Mouse (Mus musculus): Measurements from ENCODE around the gene Gbe1.

Gene Gbe1

GRCm38 (mm10) chr16:70313886-70314577 is at the start of gene Gbe1:
Gene Gbe1 (plus strand): TSS chr16:70313949.
- peak; percentile 69 to 86 for DNase-seq (ENCODE audit: low spot score in 2 of 2)

- DNase-seq (ENCODE audit: low spot score in 2 of 2), result no peak
Observed at GRCm38 (mm10) chr16:70310691-70311090, 3.1 kb upstream of the Gbe1 start.

DNA sequence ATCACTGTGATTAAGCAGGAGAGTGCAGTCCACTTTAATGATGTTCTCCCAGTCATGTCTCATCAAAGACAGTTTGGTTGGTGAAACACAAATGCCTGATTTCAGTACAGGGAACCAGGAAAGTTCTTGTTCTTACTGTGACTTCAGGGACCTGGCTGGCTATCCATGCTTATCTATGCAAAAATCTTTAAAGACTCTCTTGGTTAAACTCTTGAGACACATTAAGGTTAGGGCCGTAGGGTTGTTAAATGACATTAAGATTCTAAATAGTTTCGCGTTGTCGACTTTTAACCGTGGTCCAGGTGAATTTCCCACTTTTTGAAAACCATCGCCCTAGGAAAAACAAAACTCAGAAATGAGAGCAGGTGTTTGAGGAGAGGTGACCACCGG is 258 bp upstream of the Gbe1 start:
- DNase-seq (ENCODE audit: low spot score in 2 of 2), result no peak

DNA sequence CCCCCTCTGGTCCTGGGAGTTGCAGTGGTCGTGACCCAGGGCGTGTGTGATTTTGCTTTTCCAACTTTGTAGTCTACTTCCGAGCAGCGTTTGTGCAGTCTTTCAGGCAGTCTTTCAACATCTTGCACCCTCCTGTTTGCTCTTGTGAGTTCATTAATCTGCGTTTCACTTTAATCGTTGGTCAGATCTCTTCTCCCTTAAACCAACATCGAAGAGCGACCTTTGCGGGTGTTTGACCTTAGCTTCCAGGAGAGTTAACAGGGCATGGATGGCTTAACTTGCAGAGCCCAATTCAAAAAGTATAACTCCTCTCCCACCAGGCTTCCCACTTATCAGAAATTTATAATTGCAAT is 805 bp downstream of the Gbe1 start:
- DNase-seq (ENCODE audit: low spot score in 2 of 2), result no peak

GRCm38 (mm10) chr16:70315261-70315660 is 1.5 kb downstream of the Gbe1 start:
- DNase-seq (ENCODE audit: low spot score in 2 of 2), result no peak

DNA sequence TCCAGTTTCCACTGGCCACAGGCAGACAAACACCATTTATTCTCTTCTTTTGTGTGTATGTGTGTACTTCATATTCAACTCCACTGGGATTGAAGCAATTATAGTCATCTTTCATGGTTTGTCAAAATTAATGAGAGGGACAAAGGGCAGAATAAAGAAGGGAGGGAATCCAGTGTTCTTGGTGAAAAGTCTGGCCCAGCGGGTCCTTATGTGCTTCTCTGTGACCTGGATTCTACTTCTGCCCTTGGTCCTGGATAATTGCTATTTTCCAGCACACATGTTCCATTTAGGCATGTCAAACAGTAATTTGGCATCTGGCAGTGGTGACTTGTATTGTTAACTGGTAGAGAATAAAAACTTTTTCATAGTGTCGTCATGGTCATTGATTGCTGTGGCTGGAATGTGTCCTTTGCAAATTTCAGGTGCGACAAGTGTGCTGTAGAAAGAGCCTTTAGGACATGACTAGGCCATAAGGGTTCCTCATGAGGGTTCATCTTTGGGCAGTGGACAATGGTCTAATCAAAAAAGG is 2.2 kb downstream of the Gbe1 start:
- DNase-seq (ENCODE audit: low spot score in 2 of 2), result no peak

- no peak for DNase-seq (ENCODE audit: low spot score in 2 of 2)
Observed at GRCm38 (mm10) chr16:70319388-70319787, 5.6 kb downstream of the Gbe1 start.

GRCm38 (mm10) chr16:70320612-70321280 is 7.0 kb downstream of the Gbe1 start:
- DNase-seq (ENCODE audit: low spot score in 2 of 2), result no peak

DNA sequence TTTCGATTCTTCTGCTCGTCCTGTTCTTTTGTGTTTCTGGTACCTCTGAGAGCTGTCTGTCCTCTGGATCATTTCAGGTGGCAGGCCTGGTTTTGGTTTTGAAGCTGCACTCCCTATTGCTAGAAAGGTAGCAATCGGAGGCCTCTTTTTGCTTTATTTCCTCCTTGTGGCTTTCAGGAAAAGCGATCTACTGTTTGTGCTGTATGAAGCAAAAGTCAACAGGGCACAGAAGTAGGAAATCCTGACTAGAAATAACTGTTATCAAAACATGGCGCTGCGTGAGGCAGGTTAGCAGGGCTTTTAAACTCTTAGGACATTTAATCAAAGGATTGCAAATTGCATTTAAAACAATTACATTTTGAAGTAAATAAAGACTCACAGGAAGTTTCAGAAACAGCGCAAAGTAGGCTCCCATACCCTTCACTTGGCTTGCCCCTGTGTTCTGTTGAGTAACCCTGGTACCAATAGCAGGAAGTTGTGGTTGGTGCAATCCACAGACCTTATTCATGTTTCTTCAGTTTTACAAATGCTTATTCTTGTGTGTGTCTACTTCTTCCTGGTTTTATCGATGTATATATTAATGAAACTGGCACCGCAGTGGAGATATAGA is 12.7 kb downstream of the Gbe1 start:
- no peak for DNase-seq (ENCODE audit: low spot score in 2 of 2)

- DNase-seq (ENCODE audit: low spot score in 2 of 2), result no peak
Observed at GRCm38 (mm10) chr16:70328566-70328965, 14.8 kb downstream of the Gbe1 start.

DNA sequence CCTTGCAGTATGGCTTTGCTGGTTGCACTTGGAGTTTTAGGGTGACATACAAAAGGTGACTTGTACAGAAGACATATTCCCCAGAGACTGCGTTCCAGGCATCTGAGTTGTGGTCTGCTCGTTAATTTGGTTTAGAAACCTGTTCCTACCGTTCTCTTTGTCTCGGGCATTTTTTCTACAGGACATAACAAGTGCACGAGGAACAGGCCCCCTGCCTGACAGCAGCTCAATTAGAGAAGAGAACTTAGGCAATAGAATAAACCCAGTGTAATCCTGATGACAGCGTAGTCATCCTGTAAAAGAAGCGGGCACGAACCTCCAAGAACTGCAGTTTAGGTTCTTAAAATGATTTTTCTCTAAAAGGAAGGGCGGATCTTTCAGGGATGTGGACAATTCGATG is 15.3 kb downstream of the Gbe1 start:
- no peak for DNase-seq (ENCODE audit: low spot score in 2 of 2)

- DNase-seq (ENCODE audit: low spot score in 2 of 2), result no peak
Observed at GRCm38 (mm10) chr16:70329471-70329870, 15.7 kb downstream of the Gbe1 start.

GRCm38 (mm10) chr16:70330007-70330406 is 16.3 kb downstream of the Gbe1 start:
- DNase-seq (ENCODE audit: low spot score in 2 of 2), result no peak

DNA sequence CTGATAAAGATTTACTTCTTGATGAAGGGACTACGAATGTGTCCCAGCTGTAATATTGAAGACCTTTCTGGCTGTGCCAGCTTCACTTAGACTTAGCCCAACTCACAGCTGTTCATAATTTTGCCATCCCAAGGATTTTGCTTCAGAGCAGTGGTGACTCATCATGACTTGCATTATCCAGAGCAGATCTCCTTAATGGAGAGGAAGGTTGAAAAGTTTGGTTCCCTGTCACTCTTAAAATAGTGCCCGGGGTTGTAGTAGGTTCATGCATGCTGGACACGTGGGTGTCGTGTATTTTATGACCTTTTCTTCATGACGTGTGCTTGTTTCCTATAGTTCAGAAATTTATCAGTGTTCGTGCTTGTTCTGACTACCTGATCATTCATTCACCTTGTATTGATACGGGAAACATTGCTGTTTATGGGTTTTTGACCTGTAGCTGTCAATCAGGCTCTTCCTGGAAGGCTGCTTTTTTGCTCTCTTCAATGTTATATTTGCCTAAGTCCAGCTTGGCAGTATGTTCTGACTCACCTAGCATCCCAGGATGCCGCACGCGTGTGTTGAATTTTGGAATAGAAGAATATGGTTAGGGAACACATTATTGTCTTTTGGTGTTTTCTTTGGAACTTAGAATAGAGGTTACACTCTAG is 17.0 kb downstream of the Gbe1 start:
- DNase-seq (ENCODE audit: low spot score in 2 of 2), result no peak

DNA sequence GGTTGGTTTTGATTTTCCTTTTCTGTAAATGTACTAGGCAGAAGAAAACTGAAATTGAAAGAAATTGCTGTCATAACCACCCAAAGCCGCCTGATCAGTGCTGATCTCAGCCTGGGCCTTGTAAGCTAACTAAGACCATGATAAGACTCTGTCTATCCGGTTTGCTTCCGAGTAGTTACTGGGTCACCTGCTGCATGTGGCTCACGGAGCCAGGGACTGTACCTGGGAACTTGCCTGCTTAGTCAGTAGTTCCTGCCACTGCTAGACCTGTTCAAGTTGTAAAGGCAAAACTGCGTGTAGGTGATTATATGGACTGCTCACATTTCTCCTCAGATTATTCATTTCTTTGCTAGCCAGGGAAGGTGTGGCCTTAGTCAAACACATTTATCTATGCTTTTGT is 21.1 kb downstream of the Gbe1 start:
- no peak for DNase-seq (ENCODE audit: low spot score in 2 of 2)

- DNase-seq (ENCODE audit: low spot score in 2 of 2), result no peak
Observed at GRCm38 (mm10) chr16:70335472-70335871, 21.7 kb downstream of the Gbe1 start.

GRCm38 (mm10) chr16:70337661-70338060 is 23.9 kb downstream of the Gbe1 start:
- no peak for DNase-seq (ENCODE audit: low spot score in 2 of 2)

GRCm38 (mm10) chr16:70344496-70344895 is 30.7 kb downstream of the Gbe1 start:
- no peak for DNase-seq (ENCODE audit: low spot score in 2 of 2)

DNA sequence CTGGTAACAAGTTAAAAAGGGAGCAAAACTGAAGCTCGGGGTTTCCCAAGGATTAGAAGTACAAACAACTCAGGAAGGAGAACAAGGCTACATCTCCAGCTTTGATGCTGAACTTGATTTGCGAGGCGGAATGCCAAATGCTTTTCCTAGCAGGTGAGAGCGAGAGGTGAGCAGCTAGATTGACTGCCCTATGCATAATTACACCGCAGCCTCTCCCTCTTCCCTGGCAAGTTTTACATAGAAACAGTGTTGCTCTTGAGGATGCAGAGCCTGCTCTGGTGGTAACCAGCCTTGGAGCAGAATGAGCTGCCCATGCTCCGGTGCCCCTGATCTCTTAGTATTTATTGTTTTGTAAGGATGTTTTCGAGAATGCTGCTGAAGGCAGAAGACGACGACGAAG is 31.9 kb downstream of the Gbe1 start:
- no peak for DNase-seq (ENCODE audit: low spot score in 2 of 2)

GRCm38 (mm10) chr16:70350011-70350410 is 36.3 kb downstream of the Gbe1 start:
- DNase-seq (ENCODE audit: low spot score in 2 of 2), result no peak

GRCm38 (mm10) chr16:70351641-70352280 is 38.0 kb downstream of the Gbe1 start:
- DNase-seq (ENCODE audit: low spot score in 2 of 2), result peak in 1 of 2 experiments; percentile 7

- DNase-seq (ENCODE audit: low spot score in 2 of 2), result no peak
Observed at GRCm38 (mm10) chr16:70352571-70352970, 38.8 kb downstream of the Gbe1 start.

Data from cerebellum, postnatal 4 days (tissue).